Mouse (Mus musculus) ovary, adult 18-20 months (tissue): ENCODE data around the gene Taf10.

ENCODE experiments used
- DNase-seq: peaks from one replicate; pipeline ENCODE4 v3.0.0; 2022; ENCODE audit warnings: low spot score, mixed read lengths

The Taf10 gene

GRCm38 (mm10) chr7:105743926-105744590 lies at the start of gene Taf10:
Gene Taf10, minus strand, starts transcription at chr7:105744361.
- peak; percentile 73 for DNase-seq

DNA sequence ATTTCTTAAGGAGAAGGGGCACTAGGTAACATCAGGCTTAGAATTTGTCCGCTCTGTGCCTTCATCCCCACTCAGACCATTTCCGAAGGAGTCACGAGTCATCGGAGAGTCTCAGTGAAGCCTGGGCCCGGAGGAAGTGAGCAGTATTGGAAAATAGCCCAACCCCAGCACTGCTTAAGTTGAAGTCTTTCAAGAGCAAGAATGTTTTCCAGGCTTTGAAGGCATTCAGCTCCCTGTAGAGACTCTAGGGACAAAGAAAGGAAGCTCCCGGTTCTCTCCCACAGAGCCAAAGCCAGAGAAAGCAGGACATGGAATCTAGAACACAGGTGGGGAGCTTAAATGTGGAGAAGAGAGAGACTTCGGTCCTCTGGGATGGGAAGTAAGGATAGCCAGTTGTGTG lies 49.5 kb upstream of the Taf10 start:
- no peak for DNase-seq

GRCm38 (mm10) chr7:105791147-105791546 lies 47.0 kb upstream of the Taf10 start:
- no peak for DNase-seq

- no peak for DNase-seq
Observed at GRCm38 (mm10) chr7:105787285-105788140, 43.4 kb upstream of the Taf10 start, which contains the start of gene Dchs1. Gene Dchs1, minus strand, starts transcription at chr7:105787654.

GRCm38 (mm10) chr7:105786506-105787284 lies 42.5 kb upstream of the Taf10 start:
- no peak for DNase-seq

DNA sequence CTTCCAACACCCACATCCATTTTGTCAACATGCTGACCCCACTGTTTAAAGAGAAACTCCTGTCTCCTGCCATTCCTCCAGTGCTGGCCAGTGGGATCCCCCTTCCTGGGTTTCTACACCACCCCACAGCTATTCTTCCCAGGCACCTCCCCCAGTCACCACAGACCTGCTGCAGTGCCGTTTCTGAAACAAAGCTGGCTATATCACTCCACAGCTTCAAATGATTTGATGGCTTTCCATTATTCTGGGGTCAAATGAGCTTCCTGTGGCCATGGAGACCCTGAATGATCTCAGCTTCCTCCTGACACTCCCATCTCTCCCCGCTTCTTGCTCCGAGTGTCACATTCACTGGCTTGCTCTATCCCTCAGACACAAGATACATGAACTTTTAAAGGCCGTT lies 40.4 kb upstream of the Taf10 start:
- DNase-seq, result no peak

DNA sequence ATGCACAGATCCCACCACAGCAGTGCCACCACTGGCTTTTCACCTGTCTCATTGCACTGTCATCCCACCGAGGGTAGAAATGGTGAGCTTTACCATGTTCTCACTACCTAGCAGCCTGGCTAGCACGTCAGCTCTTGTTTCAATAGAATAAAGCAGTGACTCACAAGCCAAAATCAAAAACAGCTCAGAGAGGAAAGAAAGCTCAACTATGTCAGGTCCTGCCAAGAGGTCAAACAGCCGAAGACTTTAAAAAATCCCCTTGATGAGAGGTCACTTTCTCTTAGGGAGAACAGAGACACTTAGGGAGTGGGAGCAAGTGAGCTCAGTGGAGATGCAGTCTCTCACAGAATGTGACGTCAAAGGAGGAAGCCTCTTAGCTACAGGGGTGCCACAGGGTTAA lies 39.7 kb upstream of the Taf10 start:
- DNase-seq, result no peak

- no peak for DNase-seq
Observed at GRCm38 (mm10) chr7:105778553-105779265, 34.5 kb upstream of the Taf10 start.

DNA sequence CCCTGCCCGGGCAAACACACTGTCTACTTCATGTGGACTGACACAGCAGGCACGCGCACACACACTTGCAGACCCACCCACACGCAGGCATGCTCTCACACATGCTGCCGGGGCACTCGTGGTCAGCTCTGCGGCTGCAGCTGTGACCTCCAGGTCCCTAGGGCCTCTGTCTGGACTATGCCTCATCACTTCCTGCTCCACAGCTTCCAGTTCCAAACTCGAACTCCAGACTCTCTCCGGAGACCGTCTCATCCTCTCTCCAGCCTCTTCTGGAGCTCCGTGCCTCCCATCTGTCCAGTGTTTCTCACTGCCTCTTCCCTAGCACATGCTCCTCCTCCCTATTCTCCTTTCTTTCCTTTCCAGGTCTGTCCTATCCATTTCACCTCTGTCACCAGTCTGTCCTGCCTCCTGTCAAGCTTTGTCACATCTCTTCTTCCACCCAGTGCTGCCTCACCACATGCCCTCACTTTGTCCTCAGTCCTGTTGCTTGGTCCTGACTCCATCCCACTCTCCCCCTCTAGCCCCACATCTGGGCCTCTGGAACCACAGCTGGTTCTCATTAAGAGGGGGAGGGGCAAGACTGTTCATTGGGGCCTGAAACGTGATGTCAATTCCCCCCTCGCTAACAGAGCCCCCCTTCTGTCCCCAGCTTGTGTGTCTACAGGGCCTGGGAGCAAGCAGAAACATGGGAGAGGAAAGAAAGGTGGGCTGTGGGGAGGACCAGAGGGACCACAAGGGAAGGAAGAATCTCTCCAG lies 33.8 kb upstream of the Taf10 start:
- DNase-seq, result no peak

GRCm38 (mm10) chr7:105777316-105777715 lies 33.2 kb upstream of the Taf10 start:
- no peak for DNase-seq

GRCm38 (mm10) chr7:105776026-105776425 lies 31.9 kb upstream of the Taf10 start:
- no peak for DNase-seq

DNA sequence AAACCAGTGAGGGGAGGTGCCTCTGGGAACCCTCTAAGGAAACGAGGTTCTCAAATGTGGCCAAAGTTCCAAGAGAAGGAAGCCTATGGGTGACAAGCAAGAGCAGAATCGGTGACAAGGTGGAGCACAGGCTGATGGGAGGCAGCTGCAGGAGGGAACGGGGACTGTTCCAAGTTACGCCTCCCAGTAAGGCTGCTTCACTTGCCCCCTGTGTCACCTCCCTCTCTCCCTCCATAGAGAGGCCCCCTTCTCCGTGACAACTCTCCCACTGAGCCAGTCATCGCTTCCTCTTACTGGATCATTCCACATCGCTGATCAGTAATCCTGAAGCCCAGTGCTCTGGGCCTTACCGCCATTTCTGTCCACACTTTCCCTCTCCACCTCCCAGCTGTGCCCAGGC lies 30.5 kb upstream of the Taf10 start:
- DNase-seq, result no peak

- no peak for DNase-seq
Observed at GRCm38 (mm10) chr7:105773041-105773440, 28.9 kb upstream of the Taf10 start.

DNA sequence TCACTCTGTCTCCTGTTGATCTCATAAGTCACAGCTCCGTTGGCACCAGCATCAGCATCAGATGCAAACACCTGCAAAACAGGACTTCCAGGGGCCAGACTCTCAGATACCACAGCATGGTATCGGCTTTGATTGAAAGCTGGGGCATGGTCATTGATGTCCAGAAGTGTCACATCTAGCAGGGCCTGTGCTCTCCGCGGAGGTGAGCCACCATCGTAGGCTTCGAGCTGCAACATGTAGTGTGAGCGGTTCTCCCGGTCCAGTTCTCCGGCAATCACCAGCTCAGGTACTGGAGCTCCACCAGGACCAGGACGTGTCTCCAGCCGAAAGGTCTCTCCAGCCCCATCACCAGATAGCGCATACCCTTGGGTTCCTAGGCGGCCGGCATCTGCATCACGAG lies 28.2 kb upstream of the Taf10 start:
- DNase-seq, result no peak

DNA sequence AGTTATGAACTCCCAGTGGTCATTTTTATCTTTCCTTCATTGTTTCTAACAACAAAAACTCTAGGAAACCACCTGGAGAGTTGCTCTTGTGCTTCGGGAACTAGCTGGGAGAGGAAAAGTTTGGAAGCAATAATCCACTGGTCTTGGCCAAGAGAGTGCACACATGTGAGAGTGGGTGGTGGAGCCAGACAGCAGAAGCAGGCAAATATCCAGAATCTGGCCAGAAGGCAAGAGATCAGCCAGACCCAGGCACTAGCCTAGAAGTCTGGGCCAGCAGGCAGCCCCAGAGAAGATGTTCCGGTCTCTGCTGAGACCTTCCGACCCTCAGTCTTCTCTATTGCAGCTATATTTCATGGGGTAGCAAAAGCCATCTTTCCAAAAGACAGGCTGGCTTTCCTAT lies 25.8 kb upstream of the Taf10 start:
- DNase-seq, result no peak

DNA sequence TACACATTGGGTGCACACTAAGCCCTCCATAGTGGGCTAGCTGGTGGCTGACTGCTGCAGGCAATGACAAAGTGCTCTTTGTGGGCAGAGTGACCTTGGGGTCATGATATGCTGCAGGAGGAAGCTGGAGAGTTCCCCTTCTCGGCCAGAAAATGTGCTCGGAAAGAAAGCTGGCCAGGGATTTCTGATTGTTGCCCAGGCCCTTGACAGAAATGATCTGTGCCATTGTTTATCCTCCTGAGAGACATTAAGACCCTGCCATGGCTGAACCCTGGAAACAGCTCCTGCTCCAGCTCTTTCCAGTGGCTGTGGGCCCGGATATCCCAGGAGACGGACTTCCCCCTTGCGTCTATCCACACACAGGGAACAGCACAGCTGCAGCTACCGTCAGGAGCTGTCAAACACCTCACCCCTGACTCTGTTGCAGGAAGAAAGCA lies 23.6 kb upstream of the Taf10 start:
- DNase-seq, result no peak

DNA sequence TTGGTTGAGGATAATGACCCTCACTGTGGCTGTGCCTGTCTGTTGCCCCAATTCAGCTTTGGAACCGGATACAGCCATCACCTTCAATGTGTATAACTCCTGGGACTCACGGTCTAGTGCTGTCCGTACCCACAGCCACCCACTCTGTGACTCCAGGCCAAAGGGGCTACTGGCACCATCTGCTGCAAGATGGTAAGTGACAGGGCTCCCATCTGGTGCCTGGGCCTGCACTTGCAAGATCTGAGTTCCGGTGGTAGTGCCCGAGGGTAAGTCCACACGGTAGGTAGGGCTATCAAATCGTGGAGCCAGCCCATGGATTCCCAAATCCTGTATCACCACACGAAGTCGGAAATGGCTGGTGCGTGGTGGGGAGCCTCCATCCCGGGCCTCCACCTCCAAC lies 20.2 kb upstream of the Taf10 start:
- no peak for DNase-seq

DNA sequence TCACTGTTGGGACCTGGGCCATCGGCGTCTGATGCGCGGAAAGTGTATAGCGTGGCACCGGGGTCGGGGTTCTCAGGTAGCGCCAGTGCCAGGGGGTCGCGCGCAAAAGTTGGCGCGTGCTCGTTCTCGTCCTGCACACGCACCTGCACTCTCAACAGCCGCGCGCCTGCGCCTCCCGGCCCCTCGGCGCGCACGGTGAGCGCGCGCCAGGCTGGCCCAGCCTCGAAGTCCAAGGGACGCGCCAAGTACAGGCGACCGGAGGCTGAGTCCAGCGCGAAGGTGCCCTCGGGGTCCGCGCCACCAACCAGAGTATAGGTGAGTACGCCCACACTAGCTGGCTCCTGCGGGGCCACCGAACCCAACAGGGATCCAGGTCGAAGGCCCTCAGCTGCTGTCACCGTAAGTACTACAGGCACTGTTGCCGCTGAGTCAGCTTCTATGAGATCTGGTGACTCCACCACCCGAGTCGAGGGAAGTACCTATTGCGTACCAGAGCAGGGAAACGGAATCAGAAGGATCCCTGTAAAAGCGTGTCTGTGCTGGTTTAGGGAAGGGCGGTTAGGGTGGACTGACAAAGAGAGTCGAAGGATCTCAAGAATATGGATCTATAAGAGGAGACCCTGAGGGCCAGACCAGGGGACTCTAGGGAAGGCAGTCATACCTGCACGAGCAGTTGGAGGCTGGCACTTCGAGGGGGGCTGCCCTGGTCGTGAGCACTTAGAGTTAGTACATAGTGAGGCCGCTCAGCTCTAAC lies 18.5 kb upstream of the Taf10 start:
- no peak for DNase-seq

DNA sequence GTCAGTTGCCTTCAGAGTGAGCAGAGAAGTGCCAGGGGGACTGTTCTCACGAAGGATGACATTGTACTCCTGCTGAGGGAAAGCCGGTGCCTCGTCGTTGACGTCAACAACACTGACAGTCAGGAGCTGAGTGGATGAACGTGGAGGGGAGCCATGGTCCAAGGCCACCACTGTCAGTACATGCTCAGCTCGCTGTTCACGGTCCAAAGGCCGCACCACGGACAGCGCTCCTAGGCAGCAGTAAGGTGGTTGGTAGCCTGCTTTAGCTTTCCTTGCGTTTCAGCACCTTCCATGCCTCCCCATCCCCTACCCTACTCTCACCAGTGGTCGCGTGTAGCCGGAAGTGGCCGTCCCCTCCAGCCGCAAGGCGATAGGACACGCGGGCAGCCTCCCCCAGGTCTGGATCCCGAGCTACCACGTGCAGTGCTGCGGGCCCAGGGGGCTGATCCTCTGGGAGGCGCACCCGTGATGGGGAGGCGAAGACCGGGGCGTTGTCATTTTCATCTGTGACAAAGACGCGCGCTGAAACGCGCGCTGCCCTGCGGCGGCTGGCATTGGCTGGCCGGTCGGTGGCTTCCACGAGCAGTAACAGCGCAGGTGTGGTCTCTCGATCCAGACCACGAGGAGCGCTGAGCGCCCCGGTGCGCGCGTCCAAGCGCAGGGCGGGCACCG lies 17.8 kb upstream of the Taf10 start:
- DNase-seq, result no peak

- no peak for DNase-seq
Observed at GRCm38 (mm10) chr7:105753281-105753680, 9.1 kb upstream of the Taf10 start.
